Mouse (Mus musculus) liver, adult 2 months (tissue): ENCODE results near the gene Rab11fip4.

Experiments used
- CTCF ChIP-seq: fragments of 200-500 bp; IDR thresholded peaks from 2 replicates; pipeline ENCODE4 v1.5.1; 2011; ENCODE audit warnings: low read depth, low read length, control low read depth
- POLR2A ChIP-seq: fragments of 200-500 bp; IDR thresholded peaks from 2 replicates; pipeline ENCODE4 v1.6.1; 2011; ENCODE audit warnings: low read length, control low read depth; ENCODE audit not compliant: insufficient read depth; ENCODE audit errors: extremely low read depth

GRCm38 (mm10) chr11:79658205-79658825 is 67.3 kb downstream of the Rab11fip4 start:
- TF ChIP-seq POLR2A (no peak), CTCF (no peak)
